Mouse (Mus musculus): Measurements from ENCODE around the gene Olfr1417.
"Not testable (repeated sequence)": the region's sequence is repeated elsewhere in the genome, so short reads cannot be mapped to it uniquely, and the experiment has no call there.

The Olfr1417 gene

GRCm38 (mm10) chr19:11839119-11839518 lies at the start of gene Olfr1417:
Gene Olfr1417 (minus strand): TSS chr19:11839219.
- DNase-seq (ENCODE audit: low spot score) = no peak

- no peak for DNase-seq (ENCODE audit: low spot score)
Measured at GRCm38 (mm10) chr19:11886265-11886664, 47.2 kb upstream of the Olfr1417 start, which contains the start of gene Olfr1420. Gene Olfr1420 (plus strand): TSS chr19:11886565.

GRCm38 (mm10) chr19:11878404-11878803 lies 39.4 kb upstream of the Olfr1417 start:
- DNase-seq (ENCODE audit: low spot score) = not testable (repeated sequence)

GRCm38 (mm10) chr19:11875006-11875405 lies 36.0 kb upstream of the Olfr1417 start, which contains the start of gene Olfr1419:
Gene Olfr1419 (minus strand): TSS chr19:11875106.
- DNase-seq (ENCODE audit: low spot score) = no peak

- DNase-seq (ENCODE audit: low spot score) = no peak
Measured at GRCm38 (mm10) chr19:11867837-11868236, 28.8 kb upstream of the Olfr1417 start.

GRCm38 (mm10) chr19:11860966-11861365 lies 21.9 kb upstream of the Olfr1417 start, which contains the start of gene Olfr1418:
Gene Olfr1418 (minus strand): TSS chr19:11861066.
- no peak for DNase-seq (ENCODE audit: low spot score)

GRCm38 (mm10) chr19:11856506-11856905 lies 17.5 kb upstream of the Olfr1417 start:
- no peak for DNase-seq (ENCODE audit: low spot score)

GRCm38 (mm10) chr19:11854821-11855220 lies 15.8 kb upstream of the Olfr1417 start:
- DNase-seq (ENCODE audit: low spot score) = no peak

- DNase-seq (ENCODE audit: low spot score) = no peak
Measured at GRCm38 (mm10) chr19:11852652-11853051, 13.6 kb upstream of the Olfr1417 start.

- no peak for DNase-seq (ENCODE audit: low spot score)
Measured at GRCm38 (mm10) chr19:11846333-11846732, 7.3 kb upstream of the Olfr1417 start.

- DNase-seq (ENCODE audit: low spot score) = no peak
Measured at GRCm38 (mm10) chr19:11823346-11824065, 15.5 kb downstream of the Olfr1417 start.

- DNase-seq (ENCODE audit: low spot score) = no peak
Measured at GRCm38 (mm10) chr19:11820211-11820610, 18.8 kb downstream of the Olfr1417 start.

GRCm38 (mm10) chr19:11819800-11820199 lies 19.2 kb downstream of the Olfr1417 start:
- peak; percentile 75 for DNase-seq (ENCODE audit: low spot score)

GRCm38 (mm10) chr19:11819143-11819700 lies 19.8 kb downstream of the Olfr1417 start, which contains the start of gene Stx3:
Gene Stx3 (minus strand): TSS chr19:11819403.
- no peak for DNase-seq (ENCODE audit: low spot score)

- DNase-seq (ENCODE audit: low spot score) = peak; percentile 74
Measured at GRCm38 (mm10) chr19:11818199-11819142, 20.5 kb downstream of the Olfr1417 start.

GRCm38 (mm10) chr19:11817586-11817985 lies 21.4 kb downstream of the Olfr1417 start:
- no peak for DNase-seq (ENCODE audit: low spot score)

GRCm38 (mm10) chr19:11816706-11817105 lies 22.3 kb downstream of the Olfr1417 start:
- no peak for DNase-seq (ENCODE audit: low spot score)

GRCm38 (mm10) chr19:11814742-11815333 lies 24.2 kb downstream of the Olfr1417 start:
- no peak for DNase-seq (ENCODE audit: low spot score)

- no peak for DNase-seq (ENCODE audit: low spot score)
Measured at GRCm38 (mm10) chr19:11813649-11814048, 25.4 kb downstream of the Olfr1417 start.

- no peak for DNase-seq (ENCODE audit: low spot score)
Measured at GRCm38 (mm10) chr19:11813136-11813535, 25.9 kb downstream of the Olfr1417 start.

GRCm38 (mm10) chr19:11811688-11812365 lies 27.2 kb downstream of the Olfr1417 start:
- no peak for DNase-seq (ENCODE audit: low spot score)

Data from ovary, postnatal 36 days (tissue).